Mouse (Mus musculus) A20 (cell line): ENCODE data around the gene Syngr1.

ENCODE experiments used
- DNase-seq: peaks from one replicate; pipeline ENCODE4 v3.0.0-alpha.2; 2011; ENCODE audit warnings: low read depth, low spot score

Gene Syngr1

DNA sequence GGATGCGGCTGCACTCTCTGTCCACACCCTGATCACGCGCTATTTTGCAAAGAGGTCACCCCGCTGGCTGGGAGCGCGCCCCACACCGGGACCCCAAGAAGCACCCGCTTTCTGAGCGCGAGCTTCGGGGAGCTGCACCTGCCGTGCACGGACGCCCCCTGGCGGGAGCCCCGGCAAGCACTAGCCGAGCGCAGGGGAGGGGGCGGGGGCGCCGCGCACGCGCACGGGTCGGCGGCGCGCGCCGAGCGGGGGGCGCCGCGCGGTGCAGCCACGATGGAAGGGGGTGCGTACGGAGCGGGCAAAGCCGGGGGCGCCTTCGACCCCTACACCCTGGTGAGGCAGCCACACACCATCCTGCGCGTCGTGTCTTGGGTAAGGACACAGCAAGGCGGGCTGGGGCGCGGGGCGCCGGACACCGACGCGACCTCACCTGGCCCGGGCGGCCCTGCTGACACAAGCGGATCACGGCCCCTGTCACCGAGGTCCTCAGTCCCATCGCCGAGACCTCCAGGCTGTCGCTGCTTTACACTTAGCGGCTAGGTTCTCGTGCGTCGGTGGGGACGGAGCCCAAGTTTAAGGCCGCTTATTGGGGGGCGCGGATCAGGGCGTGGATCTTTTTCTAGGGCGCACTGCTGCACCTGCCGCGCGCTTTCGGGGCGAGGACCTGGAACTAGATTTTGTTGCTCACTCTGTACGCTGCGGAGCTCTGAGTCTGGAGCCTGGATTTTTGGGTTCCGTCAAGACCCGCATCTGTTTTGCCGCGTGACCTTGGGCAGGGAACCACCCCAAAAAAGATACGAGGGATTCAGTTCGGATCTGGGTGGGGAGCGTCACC is at the start of gene Syngr1, which contains the start of gene Rpl3:
Syngr1 (plus strand) TSS at position 214 of the 835 bp plus-strand sequence.
Rpl3 (minus strand) TSS at position 748 of the 835 bp plus-strand sequence.
- DNase-seq, result peak; percentile 74

DNA sequence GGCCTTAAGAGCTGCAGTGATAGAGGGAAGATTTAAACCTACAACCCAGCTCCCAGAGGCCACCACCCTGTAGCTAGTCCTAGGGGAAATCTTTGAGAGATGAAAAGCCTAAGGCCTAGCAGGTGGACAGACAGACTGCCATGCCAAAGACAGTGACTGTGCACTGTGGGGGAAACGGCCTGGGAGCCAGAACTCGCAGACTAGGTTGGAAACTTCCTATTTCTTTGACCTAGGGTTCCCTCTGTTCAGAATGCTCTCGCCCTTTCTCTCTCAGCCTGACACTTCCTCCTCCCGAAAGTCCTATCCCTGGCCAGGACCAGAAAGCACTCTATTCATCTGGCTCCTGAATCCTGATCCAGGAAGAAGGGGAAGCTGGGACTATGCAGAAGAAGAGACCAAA is 49.0 kb upstream of the Syngr1 start:
- no peak for DNase-seq

DNA sequence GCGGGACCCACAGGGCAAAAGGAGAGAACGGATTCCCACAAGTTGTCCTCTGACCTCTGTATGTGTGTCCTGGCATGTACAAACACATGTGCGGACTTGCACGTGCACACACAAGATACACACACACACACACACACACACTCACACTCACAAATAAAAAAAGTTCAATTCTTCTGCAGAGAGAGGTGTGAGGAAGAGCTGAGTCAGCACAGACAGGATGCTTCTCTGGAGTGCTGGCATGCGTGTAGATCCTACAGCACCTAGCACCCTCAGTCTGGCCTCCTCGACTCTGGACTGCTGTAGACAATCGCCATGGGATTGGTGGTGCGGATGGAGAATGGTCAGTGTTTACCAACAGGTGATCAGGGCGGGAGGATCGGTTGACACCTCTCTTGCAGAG is 46.9 kb upstream of the Syngr1 start:
- DNase-seq, result no peak

DNA sequence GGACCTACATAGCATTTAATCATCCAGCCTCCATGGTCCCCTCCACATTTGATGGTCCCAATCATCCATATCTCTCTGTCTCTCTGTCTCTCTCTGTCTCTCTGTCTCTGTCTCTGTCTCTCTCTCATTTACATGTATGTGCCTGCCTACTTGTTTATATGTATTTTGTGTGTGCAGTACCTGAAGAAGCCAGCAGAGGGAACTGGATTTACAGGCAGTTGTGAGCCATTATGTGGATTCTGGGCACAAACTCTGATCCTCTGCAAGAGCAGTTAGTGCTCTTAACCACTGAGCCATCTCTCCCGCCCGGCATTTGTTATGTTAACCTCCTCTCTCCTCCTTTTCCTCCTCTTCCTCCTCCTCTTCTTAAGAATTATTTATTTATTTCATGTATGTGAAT is 45.4 kb upstream of the Syngr1 start:
- DNase-seq, result no peak

DNA sequence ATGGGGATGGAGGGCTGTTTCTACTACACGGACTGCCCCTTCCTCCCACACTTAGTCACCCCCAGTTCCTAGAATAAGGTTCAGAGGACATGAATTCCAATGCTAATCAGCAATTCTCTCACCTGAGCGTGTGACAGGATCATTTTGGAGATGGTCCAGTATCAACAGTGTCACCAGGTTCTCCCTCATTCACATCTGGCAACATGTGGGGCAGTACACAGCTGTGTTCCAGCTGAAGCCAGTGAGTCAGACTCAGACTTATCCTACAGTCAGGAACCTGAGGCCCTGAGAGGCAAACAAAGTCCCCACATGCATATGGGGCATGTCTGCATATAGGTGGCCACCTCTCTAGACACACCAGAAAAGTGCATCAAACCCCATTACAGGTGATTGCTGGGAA is 43.9 kb upstream of the Syngr1 start:
- DNase-seq, result no peak

DNA sequence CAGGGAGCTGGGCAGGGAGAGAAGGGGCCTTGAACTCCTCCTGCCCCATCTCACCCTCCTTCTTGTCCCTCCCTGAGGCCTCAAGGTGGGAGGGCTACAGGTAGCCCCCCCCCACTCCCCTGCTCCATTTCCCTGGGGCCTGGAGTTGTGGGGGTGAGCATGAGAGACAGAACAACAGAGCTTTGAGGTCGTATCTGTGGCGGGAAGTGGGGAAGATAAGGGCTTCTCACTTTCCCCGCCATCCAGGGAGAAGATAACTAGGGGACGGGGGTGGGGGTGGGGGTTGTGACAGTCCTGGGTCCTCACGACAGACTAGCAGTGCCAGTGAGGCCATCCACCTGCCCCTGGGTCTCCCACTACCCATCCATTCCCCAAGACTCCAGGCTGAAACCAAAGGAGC is 43.2 kb upstream of the Syngr1 start:
- no peak for DNase-seq

DNA sequence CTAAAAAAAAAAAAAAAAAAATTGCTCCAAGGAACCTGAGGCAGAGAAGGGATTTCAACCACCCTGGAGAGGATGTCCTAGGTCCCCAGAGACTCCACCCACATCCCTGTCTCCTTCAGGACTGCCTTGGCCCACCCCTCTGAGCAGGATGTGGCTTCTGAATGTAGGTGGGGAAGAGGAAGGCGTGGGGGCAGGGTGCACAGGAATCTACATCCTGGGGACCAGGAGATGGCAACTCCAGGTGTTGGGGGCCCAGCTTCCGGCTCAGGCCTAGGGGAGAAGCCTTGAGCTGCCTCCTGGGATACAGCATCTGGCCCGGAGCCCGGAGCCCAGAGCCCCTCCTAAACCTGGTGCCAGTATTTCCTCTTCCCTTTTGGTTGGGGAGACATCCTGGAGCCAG is 41.0 kb upstream of the Syngr1 start:
- no peak for DNase-seq

DNA sequence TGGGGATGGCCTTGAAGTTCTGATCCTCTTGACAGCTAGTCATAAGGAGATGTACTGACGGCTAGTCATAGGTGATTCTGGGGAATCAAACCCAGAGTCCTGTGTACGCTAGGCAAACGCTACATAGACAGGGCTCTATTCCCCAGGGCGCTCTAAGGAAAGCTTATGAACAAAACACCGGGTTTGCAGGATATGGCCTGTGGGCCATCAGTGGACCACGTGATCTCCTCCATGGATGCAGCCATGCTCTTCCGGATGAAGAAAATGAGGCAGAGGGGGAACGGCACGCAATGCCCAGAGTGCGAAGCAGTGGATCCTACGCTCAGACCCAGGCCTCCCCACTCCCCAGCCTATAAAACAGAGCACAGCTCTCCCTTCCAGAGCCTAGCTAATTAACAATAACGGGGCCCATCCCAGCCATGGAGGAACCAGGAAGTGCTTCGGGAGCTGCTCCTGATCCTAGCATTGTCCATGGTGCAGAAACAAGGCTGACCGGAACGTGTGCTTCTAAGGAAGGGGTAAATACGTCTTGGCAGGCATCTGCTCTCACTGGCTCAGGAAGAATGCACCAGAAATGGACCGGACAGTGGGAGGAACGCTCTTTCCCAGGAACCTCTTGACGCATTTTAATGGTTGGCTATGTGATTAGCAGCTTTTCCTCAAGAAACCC is 39.9 kb upstream of the Syngr1 start:
- DNase-seq, result no peak

DNA sequence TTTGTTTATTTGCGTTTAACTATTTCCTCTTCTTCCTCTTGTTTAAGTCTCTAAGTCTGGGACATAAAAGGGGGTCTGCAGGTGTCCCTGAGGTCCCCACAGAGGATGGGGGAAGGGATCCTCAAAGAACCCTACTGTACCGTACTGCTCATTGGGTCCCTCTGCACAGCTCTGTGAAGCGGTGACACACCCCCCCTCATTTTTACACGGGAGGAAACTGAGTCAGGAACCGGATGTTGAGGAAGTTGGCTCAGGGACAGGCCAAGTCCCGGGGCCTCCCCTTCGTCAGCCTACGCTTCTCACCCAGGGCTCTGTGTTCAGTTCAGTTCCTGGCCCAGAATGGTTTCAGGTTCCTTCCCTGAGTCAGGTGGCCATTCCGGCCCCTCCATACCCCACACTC is 39.4 kb upstream of the Syngr1 start:
- DNase-seq, result no peak

DNA sequence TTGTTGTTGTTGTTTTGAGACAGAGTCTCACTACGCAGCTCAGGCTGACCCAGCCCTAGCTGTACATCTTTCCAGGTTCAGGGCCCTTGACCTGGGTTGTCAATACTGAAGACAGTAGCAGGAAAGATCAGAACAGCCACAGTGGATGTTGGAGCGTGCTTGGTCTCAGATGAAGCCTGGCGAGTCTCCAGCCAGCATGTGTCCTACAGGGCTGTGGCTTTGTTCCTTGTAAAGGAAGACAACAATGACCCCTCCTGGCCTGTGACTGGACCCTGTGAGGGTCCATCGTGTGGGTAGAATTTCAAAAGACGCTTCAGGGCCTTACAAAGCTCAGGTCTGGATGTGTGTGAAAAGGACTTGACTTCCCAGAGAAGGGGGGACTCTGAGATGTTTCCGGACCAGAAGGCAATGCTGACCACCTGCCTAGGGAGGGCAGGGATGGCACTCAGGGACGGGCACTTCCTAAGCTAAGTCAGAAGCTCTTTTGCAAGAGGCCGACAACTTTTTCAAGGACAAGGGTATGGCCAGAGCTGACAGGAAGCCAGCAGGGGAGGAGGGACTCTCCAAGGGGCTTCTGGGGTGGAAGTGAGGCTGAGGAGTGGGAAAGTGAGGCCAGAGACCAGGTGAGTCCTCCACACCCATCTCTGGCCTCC is 37.6 kb upstream of the Syngr1 start:
- no peak for DNase-seq

DNA sequence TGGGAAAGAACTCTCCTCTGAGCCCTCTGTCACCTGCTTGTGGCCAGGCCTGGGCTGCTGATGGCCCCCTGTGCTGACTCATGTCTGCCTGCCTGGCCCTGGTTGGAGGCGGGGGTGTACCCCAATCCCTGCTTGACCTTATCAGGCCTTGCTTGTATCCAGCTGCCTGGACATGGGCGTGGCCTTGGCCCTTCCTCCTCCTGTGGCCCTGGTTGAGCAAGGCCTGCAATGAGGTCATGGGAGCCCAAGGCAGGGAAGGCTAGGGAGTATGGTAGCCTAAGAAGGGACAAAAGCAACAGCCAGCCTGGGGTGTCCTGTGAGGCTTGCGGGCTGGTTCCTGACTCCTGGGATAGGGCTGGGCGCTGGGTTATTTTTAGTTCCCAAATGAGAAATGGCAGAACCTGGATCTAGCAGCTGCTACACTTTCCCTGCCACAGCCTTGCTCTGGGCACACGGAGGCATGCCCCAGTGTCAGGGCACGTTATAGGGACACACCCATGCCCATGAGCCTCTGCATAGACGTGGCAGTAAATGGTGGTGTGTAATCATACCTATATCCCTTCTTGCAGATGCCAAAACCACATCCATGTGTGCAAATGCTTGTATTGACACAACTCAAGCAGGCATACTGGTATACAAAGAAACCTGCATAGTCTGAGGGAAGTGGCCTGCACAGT is 37.0 kb upstream of the Syngr1 start:
- DNase-seq, result no peak

DNA sequence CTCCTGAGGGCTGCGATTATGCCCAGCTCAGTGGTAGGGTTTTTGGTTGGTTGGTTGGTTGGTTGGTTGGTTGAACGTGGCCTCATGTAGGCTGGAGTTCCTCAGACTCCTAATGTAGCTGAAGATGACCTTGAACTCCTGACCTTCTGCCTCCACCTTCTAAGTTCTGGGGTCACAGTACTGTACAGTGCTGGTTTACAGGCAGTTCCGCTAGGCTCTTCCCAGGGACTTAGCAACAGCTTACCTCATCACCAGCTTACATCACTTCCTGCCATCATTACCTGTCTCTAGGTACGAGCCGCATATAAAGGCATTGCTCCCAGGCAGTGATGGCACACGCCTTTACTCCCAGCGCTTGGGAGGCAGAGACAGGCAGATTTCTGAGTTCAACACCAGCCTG is 33.0 kb upstream of the Syngr1 start:
- no peak for DNase-seq

DNA sequence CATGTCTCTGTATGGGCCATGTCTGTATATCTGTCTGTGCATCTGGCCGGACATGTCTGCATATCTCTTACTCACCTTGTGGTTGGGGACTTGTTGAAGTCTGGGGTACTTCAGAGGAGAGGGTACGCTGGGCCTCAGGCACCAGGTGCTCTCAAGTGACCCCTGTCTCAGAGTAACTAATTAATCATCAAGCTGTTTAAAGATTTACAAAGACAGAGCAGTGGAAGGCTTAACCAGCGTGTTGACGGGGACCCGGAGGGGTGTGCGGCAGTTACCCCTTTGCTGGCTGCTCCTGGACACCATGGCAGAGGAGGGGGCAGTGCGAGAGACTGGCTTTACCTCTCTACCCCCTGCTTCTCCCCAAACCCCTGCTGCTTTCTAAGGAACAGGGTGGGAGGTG is 31.5 kb upstream of the Syngr1 start:
- DNase-seq, result no peak

DNA sequence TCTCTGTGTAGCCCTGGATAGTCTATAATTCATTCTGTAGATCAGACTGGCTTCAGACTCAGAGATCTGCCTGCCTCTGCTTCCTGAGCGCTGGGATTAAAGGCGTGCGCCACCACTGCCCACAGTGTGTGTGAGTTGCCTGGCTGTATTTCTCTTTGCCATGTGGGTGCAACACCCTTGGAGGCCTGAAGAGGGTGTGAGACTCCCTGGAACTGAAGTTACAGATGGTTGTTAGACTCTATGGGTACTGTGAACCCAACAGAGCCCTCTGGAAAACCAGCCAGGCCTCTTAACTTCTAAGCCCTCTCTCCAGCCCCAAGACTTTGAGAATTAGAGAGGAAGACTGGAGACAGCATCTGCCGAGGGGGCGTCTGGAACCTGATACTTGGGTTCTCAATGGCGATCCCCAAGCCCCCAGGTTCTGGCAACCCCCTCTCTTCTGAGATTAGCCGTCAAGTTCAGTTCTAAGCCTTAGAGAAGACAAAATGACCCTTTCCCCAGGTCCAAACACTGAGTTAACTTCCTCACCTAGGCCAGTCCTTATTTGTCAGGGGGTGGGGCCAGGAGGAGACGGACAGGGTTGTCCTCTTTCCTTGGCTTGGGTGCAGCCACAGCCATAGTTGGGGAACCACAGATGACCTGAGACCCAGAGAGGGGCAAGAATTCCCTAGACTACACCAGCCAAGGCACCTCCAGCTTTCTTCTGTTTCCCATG is 30.6 kb upstream of the Syngr1 start:
- DNase-seq, result no peak

DNA sequence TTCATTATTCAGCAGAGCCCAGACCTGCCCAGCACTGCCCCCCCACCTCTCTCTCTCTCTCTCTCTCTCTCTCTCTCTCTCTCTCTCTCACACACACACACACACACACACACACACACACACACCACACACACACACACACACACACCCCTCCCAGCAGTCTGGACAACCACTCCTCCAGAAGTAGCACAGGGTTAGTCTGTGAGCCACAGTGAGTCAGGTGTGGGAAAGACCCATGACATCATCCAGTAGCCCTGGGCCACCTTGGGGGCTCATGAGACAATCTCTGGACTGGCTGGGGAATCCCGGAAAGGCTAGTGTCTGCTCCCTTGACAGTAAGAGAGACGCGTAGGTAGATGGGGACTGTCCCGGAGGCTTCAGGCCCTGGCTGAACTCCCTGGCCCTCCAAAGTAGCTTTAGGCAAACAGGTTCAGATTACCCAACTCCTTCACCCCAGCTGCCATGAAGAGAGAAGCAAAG is 30.0 kb upstream of the Syngr1 start:
- peak; percentile 64 for DNase-seq

DNA sequence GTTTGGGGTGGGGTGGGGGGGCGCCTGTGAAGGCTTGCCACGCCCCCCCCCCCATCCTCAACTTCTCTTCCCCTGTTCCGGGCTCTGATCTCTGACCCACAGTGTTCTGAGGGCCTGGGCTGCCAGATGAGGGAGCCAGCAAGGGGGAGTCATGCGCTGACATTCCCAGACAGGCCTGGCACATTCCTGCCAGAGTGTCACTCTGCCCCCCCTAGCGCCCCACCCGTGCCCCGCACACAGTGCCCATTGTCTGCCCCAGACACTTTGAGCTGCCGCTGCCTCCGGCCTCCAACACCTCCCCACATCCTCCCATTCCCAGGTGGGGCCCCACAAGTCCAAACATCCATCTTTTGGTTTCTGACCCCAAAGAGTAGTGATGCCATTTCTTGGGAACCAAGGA is 28.8 kb upstream of the Syngr1 start:
- DNase-seq, result no peak

DNA sequence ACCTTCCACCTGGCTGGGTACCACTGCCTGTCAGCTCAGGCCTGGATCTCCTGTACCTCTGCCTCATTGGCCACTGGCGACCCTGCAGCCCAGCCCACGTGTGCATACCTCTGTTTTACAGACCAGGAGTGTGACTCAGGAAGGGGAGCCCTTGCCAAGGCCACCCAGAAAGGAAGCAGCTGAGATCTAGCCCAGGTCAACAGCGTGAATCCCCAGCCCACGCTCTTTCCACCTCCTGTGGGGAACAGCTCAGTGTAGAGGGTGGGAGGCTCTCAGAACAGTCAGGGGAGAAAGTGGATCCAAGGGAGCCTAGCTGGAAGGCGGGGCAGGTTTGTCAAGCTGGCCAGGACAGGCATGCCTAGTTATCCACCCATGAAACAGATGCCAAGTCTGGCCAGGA is 28.3 kb upstream of the Syngr1 start:
- DNase-seq, result no peak

DNA sequence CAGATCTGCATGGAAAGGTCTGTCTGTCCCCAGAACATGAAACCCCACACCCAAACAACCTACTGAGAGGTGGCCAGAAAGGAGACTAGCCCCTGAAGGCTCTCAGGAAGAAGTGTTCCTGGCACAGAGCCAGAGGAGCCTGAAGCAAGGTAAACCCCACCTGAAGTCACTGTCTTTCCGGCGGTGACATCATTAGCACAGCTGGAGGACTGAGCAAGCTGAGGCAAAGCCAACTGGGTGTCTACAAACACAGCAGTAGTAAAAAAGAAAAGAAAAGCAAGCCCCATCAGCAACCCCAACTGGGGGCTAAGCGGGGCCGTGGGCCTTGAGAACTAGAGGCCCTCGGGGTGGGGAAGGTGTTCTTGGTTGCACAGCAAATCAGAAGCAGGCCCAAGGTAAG is 26.2 kb upstream of the Syngr1 start:
- no peak for DNase-seq

DNA sequence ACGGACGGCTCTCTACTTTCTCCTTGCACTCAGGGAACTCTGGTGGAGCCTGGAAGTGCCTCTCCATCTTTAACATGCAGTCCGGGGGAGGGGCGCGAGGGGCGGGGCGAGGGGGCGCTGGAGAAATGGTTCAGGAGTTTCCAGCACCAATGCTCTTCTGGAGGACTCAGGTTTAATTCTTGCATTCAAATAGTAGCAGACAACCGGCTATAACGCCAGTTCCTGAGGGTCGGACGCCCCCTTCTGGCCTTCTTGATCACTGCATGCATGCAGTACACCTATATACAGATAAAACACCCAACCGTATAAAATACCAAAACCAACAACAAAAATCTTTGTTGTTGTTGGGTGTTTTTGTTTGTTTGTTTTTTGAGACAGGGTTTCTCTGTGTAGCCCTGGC is 25.7 kb upstream of the Syngr1 start:
- peak; percentile 61 for DNase-seq

DNA sequence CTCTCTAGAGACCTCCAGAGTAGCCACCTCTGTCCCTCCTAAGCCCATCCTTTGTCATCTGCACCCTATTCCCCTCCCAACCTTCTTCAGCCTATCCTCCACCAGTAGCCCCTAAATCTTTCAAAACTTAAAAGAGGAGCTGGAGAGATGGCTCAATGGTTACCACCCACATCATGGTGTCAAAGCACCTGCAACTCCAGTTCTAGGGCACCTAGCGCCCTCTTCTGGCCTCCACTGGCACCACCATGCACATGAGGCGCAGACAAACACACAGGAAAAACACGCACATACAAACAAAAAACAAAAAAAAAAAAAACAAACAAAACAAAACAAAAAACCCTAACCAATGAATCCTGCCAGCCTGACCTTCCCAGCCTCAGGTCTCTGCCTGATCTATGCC is 24.6 kb upstream of the Syngr1 start:
- DNase-seq, result peak; percentile 62

DNA sequence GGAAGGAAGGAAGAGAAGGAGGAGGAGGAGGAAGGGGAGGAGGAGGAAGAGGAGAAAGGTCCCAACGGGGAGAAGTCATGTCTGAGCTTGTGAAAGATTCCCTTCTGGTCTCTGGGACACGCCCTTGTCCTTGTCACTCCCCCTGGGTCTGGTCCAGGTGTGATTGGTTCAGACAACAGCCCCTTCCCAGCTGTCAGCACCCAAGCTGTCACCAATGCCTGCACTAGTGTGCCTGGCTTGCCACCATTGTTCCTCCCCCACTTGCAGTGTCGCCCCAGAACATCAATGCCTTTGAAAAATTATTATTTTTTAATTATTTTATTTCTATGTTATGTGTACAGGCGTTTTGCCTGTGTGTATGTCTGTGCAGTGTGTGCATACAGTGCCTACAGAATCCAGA is 22.0 kb upstream of the Syngr1 start:
- no peak for DNase-seq
